Mouse (Mus musculus) thymus, adult 2 months (tissue): Measurements from ENCODE around the gene Sox12. TPM values are rescaled to one million over a fixed set of nuclear protein-coding genes. Genes with fewer than 3 reads are reported as not detected.

Experiments
- DNase-seq: peaks from one replicate; pipeline ENCODE4 v3.0.0; 2021
- H3K27ac ChIP-seq: fragments of 200-500 bp; 2 replicates; pipeline ENCODE4 v1.5.1; 2012; ENCODE audit warnings: low read length, control low read depth; ENCODE audit not compliant: control insufficient read depth, insufficient read depth
- H3K27me3 ChIP-seq: fragments of 200-500 bp; 2 replicates; pipeline ENCODE4 v1.6.1; 2012; ENCODE audit warnings: mild to moderate bottlenecking, low read length, moderate library complexity, mixed read lengths; ENCODE audit not compliant: control insufficient read depth, insufficient read depth
- H3K36me3 ChIP-seq: fragments of 200-500 bp; 2 replicates; pipeline ENCODE4 v1.6.1; 2012; ENCODE audit warnings: mild to moderate bottlenecking, low read length, moderate library complexity; ENCODE audit not compliant: control insufficient read depth, insufficient read depth
- H3K4me1 ChIP-seq: fragments of 200-500 bp; replicated peaks from 2 replicates; pipeline ENCODE4 v1.6.1; 2012; ENCODE audit warnings: low read length; ENCODE audit not compliant: control insufficient read depth, insufficient read depth
- H3K4me3 ChIP-seq: fragments of 200-500 bp; 2 replicates; pipeline ENCODE4 v1.5.1; 2012; ENCODE audit warnings: mild to moderate bottlenecking, low read length, control low read depth, moderate library complexity; ENCODE audit not compliant: control insufficient read depth, insufficient read depth
- CTCF ChIP-seq: fragments of 200-500 bp; IDR thresholded peaks from 2 replicates; pipeline ENCODE4 v1.5.1; 2012; ENCODE audit warnings: mild to moderate bottlenecking, control low read depth, low read length, moderate library complexity, borderline replicate concordance; ENCODE audit not compliant: control insufficient read depth, poor library complexity, insufficient read depth; ENCODE audit errors: extremely low read depth
- POLR2A ChIP-seq: fragments of 200-500 bp; IDR thresholded peaks from 2 replicates; pipeline ENCODE4 v1.6.1; 2012; ENCODE audit warnings: mild to moderate bottlenecking, low read length, control low read depth, moderate library complexity; ENCODE audit not compliant: control insufficient read depth, poor library complexity, insufficient read depth; ENCODE audit errors: extremely low read depth
- WGBS: fragments of 180-500 bp; shearing (Covaris S2); methylation state at CpG from one replicate; pipeline ENCODE4 v1.1.7; 2018; 5-methylcytosine and 5-hydroxymethylcytosine counted together
- polyA plus RNA-seq: library from polyadenylated mRNA; depleted of rRNA; stranded (reverse); fragments of >200 nt; gene quantifications from 2 replicates; pipeline ENCODE4 v1.2.3, GENCODE M21; 2012

The Sox12 gene
- polyA plus RNA-seq, 1 experiment = 4.5 TPM

DNA sequence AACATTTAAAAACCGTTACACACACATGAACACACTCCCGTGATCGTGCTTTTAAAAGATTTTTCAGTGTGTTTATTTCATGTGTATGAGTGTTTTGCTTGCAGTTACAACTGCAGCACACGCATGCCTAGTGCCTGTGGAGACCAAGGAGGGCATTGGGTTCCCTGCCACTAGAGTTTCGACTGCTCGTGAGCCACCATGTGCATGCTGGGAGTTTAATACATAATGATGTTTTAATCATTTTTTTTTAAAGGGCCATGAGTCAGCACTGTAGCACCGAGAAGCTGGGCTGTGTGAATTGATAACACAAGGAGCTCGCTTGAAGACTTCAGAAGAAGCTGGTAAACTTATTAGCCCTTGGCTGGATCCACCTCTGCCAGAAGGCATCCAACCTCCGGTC lies 24.3 kb downstream of the Sox12 start:
- no peaks in the 10 kb centered on the region; the same call in 1 of the 2 replicates for H3K27me3 ChIP-seq
- 74% methylated on average over 9 of the region's 9 CpGs for WGBS

GRCm38 (mm10) chr2:152372661-152373060 lies 25.2 kb downstream of the Sox12 start:
- WGBS = 64% methylated on average over 4 of the region's 4 CpGs
- H3K27ac ChIP-seq = no peak overlapping the region
- H3K4me3 ChIP-seq = no peak overlapping the region
- H3K4me1 ChIP-seq = peaks cover 4% of the 10 kb centered on the region
- no peak for DNase-seq
- no peaks in the 10 kb centered on the region; the same call in 1 of the 2 replicates for H3K27me3 ChIP-seq
- no peaks in the 10 kb centered on the region for H3K36me3 ChIP-seq
- TF ChIP-seq POLR2A (no peak), CTCF (no peak)

More for the DNA sequence above, 24.3 kb downstream of the Sox12 start:
- Histone ChIP-seq H3K4me1 (peaks cover 4% of the 10 kb centered on the region), H3K36me3 (no peaks in the 10 kb centered on the region), H3K27ac (no peak overlapping the region), H3K4me3 (no peak overlapping the region)
- TF ChIP-seq POLR2A (no peak), CTCF (no peak)
- no peak for DNase-seq

- H3K4me1 ChIP-seq = peaks cover 4% of the 10 kb centered on the region
- H3K27me3 ChIP-seq = no peaks in the 10 kb centered on the region; the same call in 1 of the 2 replicates
- H3K36me3 ChIP-seq = no peaks in the 10 kb centered on the region
- no peak overlapping the region for H3K4me3 ChIP-seq
- DNase-seq = peak; percentile 62
- 14% methylated on average over 7 of the region's 7 CpGs for WGBS
- TF ChIP-seq POLR2A (no peak), CTCF (no peak)
- no peak overlapping the region for H3K27ac ChIP-seq
Observed at GRCm38 (mm10) chr2:152372104-152372503, 25.8 kb downstream of the Sox12 start.

DNA sequence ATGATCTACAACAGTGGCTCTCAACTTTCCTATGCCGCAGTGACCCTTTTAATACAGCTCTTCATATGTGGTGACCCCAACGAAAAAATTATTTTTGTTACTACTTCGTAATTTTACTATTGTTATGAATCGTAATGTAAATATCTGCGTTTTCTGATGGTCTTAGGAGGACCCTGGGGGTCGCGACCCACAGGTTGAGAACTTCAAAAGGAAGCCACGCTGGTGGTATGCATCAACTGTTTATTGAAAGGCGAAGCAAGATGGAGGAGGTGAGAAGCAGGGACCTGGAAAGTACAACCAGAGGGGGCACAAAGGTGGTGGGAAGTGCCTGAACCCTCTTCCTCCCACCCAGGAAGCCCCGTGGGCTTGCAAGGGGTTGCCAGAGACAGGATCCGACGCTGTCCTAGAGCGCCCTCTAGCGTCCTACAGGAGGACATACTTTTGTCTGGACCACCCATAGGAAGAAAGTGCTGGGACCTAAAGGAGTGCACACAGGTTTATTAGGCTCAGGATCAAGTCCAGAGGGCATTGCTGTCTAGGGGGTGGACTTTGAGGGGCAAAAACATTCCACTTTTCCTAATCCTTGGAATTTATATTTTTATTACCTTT lies 29.2 kb downstream of the Sox12 start:
- WGBS = 38% methylated on average over 14 of the region's 14 CpGs
- Histone ChIP-seq H3K27me3 (no peaks in the 10 kb centered on the region; the same call in 1 of the 2 replicates), H3K4me1 (peaks cover 4% of the 10 kb centered on the region), H3K4me3 (no peak overlapping the region), H3K27ac (no peak overlapping the region), H3K36me3 (no peaks in the 10 kb centered on the region)
- no peak for TF ChIP-seq POLR2A
- TF ChIP-seq CTCF = peak; percentile 83; the same call in 1 of the 2 replicates
- DNase-seq = peak; percentile 67

- no peak for DNase-seq
- no peak overlapping the region for H3K27ac ChIP-seq
- no peaks in the 10 kb centered on the region; the same call in 1 of the 2 replicates for H3K27me3 ChIP-seq
- TF ChIP-seq CTCF (no peak), POLR2A (no peak)
- WGBS = 93% methylated on average over 5 of the region's 5 CpGs
- peaks cover 4% of the 10 kb centered on the region for H3K4me1 ChIP-seq
- H3K4me3 ChIP-seq = no peak overlapping the region
- H3K36me3 ChIP-seq = no peaks in the 10 kb centered on the region
Observed at GRCm38 (mm10) chr2:152367917-152368316, 29.9 kb downstream of the Sox12 start.

- no peak overlapping the region for H3K4me3 ChIP-seq
- H3K4me1 ChIP-seq = peaks cover 14% of the 10 kb centered on the region
- TF ChIP-seq CTCF (peak; percentile 78; the same call in 1 of the 2 replicates), POLR2A (no peak)
- H3K36me3 ChIP-seq = no peaks in the 10 kb centered on the region
- peak; percentile 68 for DNase-seq
- no peak overlapping the region for H3K27ac ChIP-seq
- 12% methylated on average over 17 of the region's 17 CpGs for WGBS
- H3K27me3 ChIP-seq = no peaks in the 10 kb centered on the region
Observed at GRCm38 (mm10) chr2:152363245-152364147, 34.4 kb downstream of the Sox12 start.

DNA sequence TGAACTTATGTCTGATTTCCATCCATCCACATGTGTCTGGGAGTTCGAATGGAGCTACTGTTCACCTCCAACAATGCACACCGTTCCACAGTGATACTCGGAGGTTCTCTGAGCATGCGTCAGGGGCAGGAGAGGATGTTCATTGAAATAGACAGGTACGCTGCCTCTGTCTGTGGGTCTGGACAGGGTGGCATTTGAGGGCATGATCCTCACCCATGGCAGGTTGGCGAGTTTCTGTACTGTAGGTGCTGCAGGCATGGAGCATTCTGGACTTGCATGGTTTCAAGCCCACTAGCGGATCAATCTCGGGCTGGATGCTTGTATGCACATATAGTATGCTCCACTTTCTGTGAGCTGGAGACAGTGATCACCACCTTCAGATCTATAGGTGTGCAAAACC lies 36.7 kb downstream of the Sox12 start:
- Histone ChIP-seq H3K4me3 (no peak overlapping the region), H3K27ac (no peak overlapping the region), H3K36me3 (no peaks in the 10 kb centered on the region), H3K4me1 (peaks cover 14% of the 10 kb centered on the region), H3K27me3 (no peaks in the 10 kb centered on the region)
- TF ChIP-seq POLR2A (no peak), CTCF (no peak)
- no peak for DNase-seq
- 90% methylated on average over 8 of the region's 8 CpGs for WGBS
